Comparison of ENCODE assay signal across 14 mouse cellular contexts in genomic region chr2:165242575-165242974, GRCm38 (mm10). TPM values are rescaled to one million over a fixed set of nuclear protein-coding genes. Genes with fewer than 3 reads are reported as not detected.
DNase-seq lines count a peak whose midpoint lies in the region; ATAC-seq lines count a peak whose summit lies in the region.
"Had no signal": no experiment of that assay in that cellular context is flagged by ENCODE, and none has a peak within 500 bp of the region (broad histone marks: within the 10 kb centered on the region; RNA-seq: fewer than 3 reads in every experiment).

No protein-coding gene starts in this region.

- H3K36me3 ChIP-seq in midbrain, embryonic 10.5 days = no peaks in the 10 kb centered on the region
- H3K36me3 ChIP-seq in midbrain, embryonic 11.5 days (ENCODE audit: control insufficient read depth, insufficient read depth, low read length) = no peaks in the 10 kb centered on the region
- H3K36me3 ChIP-seq in forebrain, embryonic 16.5 days (ENCODE audit: control insufficient read depth, insufficient read depth) = no peaks in the 10 kb centered on the region
- H3K36me3 ChIP-seq in limb, embryonic 10.5 days = no peaks in the 10 kb centered on the region
- H3K36me3 ChIP-seq in neural tube, embryonic 15.5 days = no peaks in the 10 kb centered on the region
- H3K36me3 ChIP-seq: intestine, embryonic 15.5 days had no signal

- peaks cover 55% of the 10 kb centered on the region for H3K4me1 ChIP-seq in midbrain, embryonic 10.5 days
- peaks cover 22% of the 10 kb centered on the region for H3K4me1 ChIP-seq in midbrain, embryonic 11.5 days (ENCODE audit: control insufficient read depth, insufficient read depth, low read length)
- H3K4me1 ChIP-seq in forebrain, embryonic 16.5 days (replicated peaks; ENCODE audit: control insufficient read depth, insufficient read depth, low read length) = peaks cover 27% of the 10 kb centered on the region
- peaks cover 42% of the 10 kb centered on the region for H3K4me1 ChIP-seq in limb, embryonic 10.5 days
- H3K4me1 ChIP-seq in neural tube, embryonic 15.5 days = peaks cover 21% of the 10 kb centered on the region
- H3K4me1 ChIP-seq: intestine, embryonic 15.5 days had no signal

- WGBS in midbrain, embryonic 10.5 days = 3% methylated on average over 13 of the region's 13 CpGs
- 4% methylated on average over 13 of the region's 13 CpGs for WGBS in midbrain, embryonic 11.5 days
- WGBS in forebrain, embryonic 16.5 days = 1% methylated on average over 13 of the region's 13 CpGs
- WGBS in limb, embryonic 10.5 days = 1% methylated on average over 13 of the region's 13 CpGs
- 3% methylated on average over 13 of the region's 13 CpGs for WGBS in neural tube, embryonic 15.5 days

- ATAC-seq in midbrain, embryonic 11.5 days (ENCODE audit: low FRiP score) = no peak
- ATAC-seq in forebrain, embryonic 16.5 days = no peak
- no peak for ATAC-seq in neural tube, embryonic 15.5 days (ENCODE audit: low FRiP score)
- ATAC-seq: activated CD4-positive, CD25-positive, alpha-beta regulatory T cell, adult 4 months; intestine, embryonic 15.5 days had no signal

- no peak for DNase-seq in midbrain, embryonic 10.5 days (ENCODE audit: low spot score)
- no peak for DNase-seq in midbrain, embryonic 11.5 days (ENCODE audit: low spot score, missing footprints)
- no peak for DNase-seq in limb, embryonic 10.5 days (ENCODE audit: low spot score)
- DNase-seq in lung, adult 18-20 months = no peak
- DNase-seq in embryo, embryonic 10.5 days (ENCODE audit: low spot score) = no peak
- DNase-seq: heart, adult 11 months; kidney, postnatal 14 days; lung, postnatal 14 days; right cerebral cortex, postnatal 4 days had no signal

- peaks cover 100% of the 10 kb centered on the region for H3K27me3 ChIP-seq in midbrain, embryonic 10.5 days (ENCODE audit: low read depth, poor library complexity, severe bottlenecking)
- H3K27me3 ChIP-seq in midbrain, embryonic 11.5 days (ENCODE audit: control insufficient read depth, insufficient read depth, low read length) = peaks cover 54% of the 10 kb centered on the region
- peaks cover 50% of the 10 kb centered on the region for H3K27me3 ChIP-seq in forebrain, embryonic 16.5 days (replicated peaks; ENCODE audit: control insufficient read depth, insufficient read depth, low read length)
- H3K27me3 ChIP-seq in limb, embryonic 10.5 days (ENCODE audit: low read depth, poor library complexity, severe bottlenecking) = peaks cover 100% of the 10 kb centered on the region
- peaks cover 62% of the 10 kb centered on the region for H3K27me3 ChIP-seq in neural tube, embryonic 15.5 days (replicated peaks)

- no peak overlapping the region for H3K27ac ChIP-seq in midbrain, embryonic 10.5 days (replicated peaks)
- no peak overlapping the region for H3K27ac ChIP-seq in midbrain, embryonic 11.5 days (ENCODE audit: low read depth, low read length)
- H3K27ac ChIP-seq in forebrain, embryonic 16.5 days (ENCODE audit: low read length) = no peak overlapping the region
- no peak overlapping the region for H3K27ac ChIP-seq in limb, embryonic 10.5 days
- no peak overlapping the region for H3K27ac ChIP-seq in neural tube, embryonic 15.5 days (replicated peaks)
- H3K27ac ChIP-seq: intestine, embryonic 15.5 days; liver, embryonic 14.5 days had no signal

- no peak overlapping the region for H3K9ac ChIP-seq in midbrain, embryonic 11.5 days (ENCODE audit: low read length)
- 0 out of 2 replicates have a peak overlapping the region, but pooled peaks have one; percentile 15 for H3K9ac ChIP-seq in forebrain, embryonic 16.5 days (replicated peaks; ENCODE audit: low read depth, low read length)
- H3K9ac ChIP-seq in neural tube, embryonic 15.5 days (replicated peaks) = no peak overlapping the region
- H3K9ac ChIP-seq: intestine, embryonic 15.5 days; liver, embryonic 14.5 days had no signal

- H3K4me2 ChIP-seq in midbrain, embryonic 11.5 days = no peak overlapping the region
- peak overlapping the region; percentile 25 for H3K4me2 ChIP-seq in forebrain, embryonic 16.5 days (ENCODE audit: low read length)
- peak overlapping the region; percentile 35 for H3K4me2 ChIP-seq in neural tube, embryonic 15.5 days
- H3K4me2 ChIP-seq: intestine, embryonic 15.5 days had no signal

- H3K9me3 ChIP-seq in midbrain, embryonic 10.5 days (replicated peaks) = no peaks in the 10 kb centered on the region
- H3K9me3 ChIP-seq in midbrain, embryonic 11.5 days (ENCODE audit: control insufficient read depth, low read length) = no peaks in the 10 kb centered on the region
- no peaks in the 10 kb centered on the region for H3K9me3 ChIP-seq in forebrain, embryonic 16.5 days (ENCODE audit: control insufficient read depth, low read length)
- no peaks in the 10 kb centered on the region for H3K9me3 ChIP-seq in limb, embryonic 10.5 days (replicated peaks)
- no peaks in the 10 kb centered on the region for H3K9me3 ChIP-seq in neural tube, embryonic 15.5 days (replicated peaks)
- H3K9me3 ChIP-seq: intestine, embryonic 15.5 days had no signal

- 0 out of 2 replicates have a peak overlapping the region, but pooled peaks have one; percentile 11 for H3K4me3 ChIP-seq in midbrain, embryonic 10.5 days
- no peak overlapping the region for H3K4me3 ChIP-seq in midbrain, embryonic 11.5 days (ENCODE audit: low read depth, low read length)
- H3K4me3 ChIP-seq in forebrain, embryonic 16.5 days (replicated peaks; ENCODE audit: low read length) = no peak overlapping the region
- 0 out of 2 replicates have a peak overlapping the region, but pooled peaks have one; percentile 33 for H3K4me3 ChIP-seq in limb, embryonic 10.5 days
- H3K4me3 ChIP-seq in neural tube, embryonic 15.5 days (replicated peaks) = no peak overlapping the region
- H3K4me3 ChIP-seq: intestine, embryonic 15.5 days had no signal

RNA-seq across cellular contexts. Expression of gene Cdh22, which starts 7.9 kb away (rescaled TPM):
- polyA plus RNA-seq in midbrain, embryonic 10.5 days (2016; fragmentation: Nextera tagmentation; extraction: Ambion mirVana) = 3.9 and 7.1 TPM in 2 replicates
- polyA plus RNA-seq in midbrain, embryonic 11.5 days (2014; fragmentation: Nextera tagmentation; extraction: Ambion mirVana) = 4.8 and 6.4 TPM in 2 replicates
- 3.7 and 5.6 TPM in 2 replicates for polyA plus RNA-seq in forebrain, embryonic 16.5 days (2015; fragmentation: Nextera tagmentation; extraction: Ambion mirVana)
- polyA plus RNA-seq in limb, embryonic 10.5 days (2016; fragmentation: Nextera tagmentation; extraction: Ambion mirVana) = 0.46 and 0.94 TPM in 2 replicates
- 11.9 and 15.2 TPM in 2 replicates for polyA plus RNA-seq in neural tube, embryonic 15.5 days (2015; fragmentation: Nextera tagmentation; extraction: Ambion mirVana)
- polyA plus RNA-seq: activated CD4-positive, CD25-positive, alpha-beta regulatory T cell, adult 4 months had no signal

RNA-seq across cellular contexts. Expression of gene Slc35c2, which starts 45.1 kb away (rescaled TPM):
- 72.8 and 73.0 TPM in 2 replicates for polyA plus RNA-seq in midbrain, embryonic 10.5 days (2016; fragmentation: Nextera tagmentation; extraction: Ambion mirVana)
- 49.5 and 49.7 TPM in 2 replicates for polyA plus RNA-seq in midbrain, embryonic 11.5 days (2014; fragmentation: Nextera tagmentation; extraction: Ambion mirVana)
- 60.3 and 62.4 TPM in 2 replicates for polyA plus RNA-seq in forebrain, embryonic 16.5 days (2015; fragmentation: Nextera tagmentation; extraction: Ambion mirVana)
- 61.3 and 65.5 TPM in 2 replicates for polyA plus RNA-seq in limb, embryonic 10.5 days (2016; fragmentation: Nextera tagmentation; extraction: Ambion mirVana)
- polyA plus RNA-seq in neural tube, embryonic 15.5 days (2015; fragmentation: Nextera tagmentation; extraction: Ambion mirVana) = 65.6 and 68.3 TPM in 2 replicates

Comparison
In these comparisons a context has a peak if more than half of its experiments do, and no peak if none do; other contexts are left out.
1. H3K4me3 ChIP-seq: peak in midbrain, embryonic 10.5 days (single experiment) and limb, embryonic 10.5 days (single experiment); none in midbrain, embryonic 11.5 days (single experiment), forebrain, embryonic 16.5 days (single experiment) and neural tube, embryonic 15.5 days (single experiment).